Mouse (Mus musculus) liver, embryonic 14.5 days (tissue): ENCODE data around the gene Serpina10. TPM values are rescaled to one million over a fixed set of nuclear protein-coding genes. Genes with fewer than 3 reads are reported as not detected.

Experiments used
- ATAC-seq: fragments of 200-750 bp; cut with Nextera tagmentation; 2 replicates; pipeline ENCODE4 v1.8.0; 2017; ENCODE audit warnings: moderate number of reproducible peaks, mild to moderate bottlenecking, moderate library complexity; ENCODE audit not compliant: insufficient read depth
- DNase-seq, 3 experiments: peaks; one replicate each; pipeline ENCODE4 v3.0.0-alpha.2; 2012 to 2013; ENCODE audit warnings: low read depth in 3 of 3, low spot score in 3 of 3
- H3K27ac ChIP-seq: fragments of 300-500 bp; sonication (generic); 2 replicates; pipeline ENCODE4 v1.5.1; 2014; ENCODE audit warnings: moderate library complexity, mild to moderate bottlenecking, control low read depth, inconsistent platforms
- H3K27me3 ChIP-seq: fragments of 300-500 bp; sonication (generic); 2 replicates; pipeline ENCODE4 v1.6.1; 2014; ENCODE audit warnings: mild to moderate bottlenecking, low read length, moderate library complexity; ENCODE audit not compliant: control insufficient read depth, insufficient read depth
- H3K36me3 ChIP-seq: fragments of 300-500 bp; sonication (generic); replicated peaks from 2 replicates; pipeline ENCODE4 v1.6.1; 2014; ENCODE audit warnings: low read depth; ENCODE audit not compliant: control insufficient read depth, insufficient read depth
- H3K4me1 ChIP-seq, 2 experiments: fragments of 200-500 bp in 1 of 2; fragments of 300-500 bp in 1 of 2; sonication (generic) in 1 of 2; replicated peaks; 2 replicates each; pipeline ENCODE4 v1.6.1; 2012 to 2014; ENCODE audit warnings: antibody characterized with exemption in 1 of 2, inconsistent platforms in 1 of 2, low read length in 1 of 2; ENCODE audit not compliant: control insufficient read depth in 2 of 2, insufficient read depth in 2 of 2
- H3K4me2 ChIP-seq: fragments of 300-500 bp; sonication (generic); 2 replicates; pipeline ENCODE4 v1.6.1; 2014; ENCODE audit warnings: low read depth, mild to moderate bottlenecking, control low read depth, moderate library complexity
- H3K4me3 ChIP-seq, 2 experiments: fragments of 200-500 bp in 1 of 2; fragments of 300-500 bp in 1 of 2; sonication (generic) in 1 of 2; 2 replicates each; pipeline ENCODE4 v1.5.1; 2012 to 2014; ENCODE audit warnings: low read depth in 2 of 2, low read length in 2 of 2, mild to moderate bottlenecking in 2 of 2, control low read depth in 1 of 2, inconsistent platforms in 1 of 2, moderate library complexity in 1 of 2; ENCODE audit not compliant: insufficient read depth in 1 of 2
- H3K9ac ChIP-seq: fragments of 300-500 bp; sonication (generic); replicated peaks from 2 replicates; pipeline ENCODE4 v1.6.1; 2014; ENCODE audit warnings: mild to moderate bottlenecking, control low read depth, moderate library complexity
- H3K9me3 ChIP-seq: fragments of 300-500 bp; sonication (generic); 2 replicates; pipeline ENCODE4 v1.6.1; 2016; ENCODE audit warnings: low read length, mixed read lengths; ENCODE audit not compliant: control insufficient read depth
- CTCF ChIP-seq: IDR thresholded peaks from 2 replicates; pipeline ENCODE4 v1.5.1; 2016; ENCODE audit warnings: antibody characterized with exemption, low read depth, control low read depth
- EP300 ChIP-seq: IDR thresholded peaks from 2 replicates; pipeline ENCODE4 v1.6.1; 2016; ENCODE audit warnings: antibody characterized with exemption, low read depth
- WGBS: fragments of 180-500 bp; shearing (Covaris S2); extraction: QIAGEN DNeasy Blood & Tissue Kit; methylation state at CpG from one replicate; pipeline ENCODE4 v1.1.7; 2014; ENCODE audit not compliant: insufficient replicate concordance; 5-methylcytosine and 5-hydroxymethylcytosine counted together
- polyA plus RNA-seq, 2 experiments: library from polyadenylated mRNA; depleted of rRNA in 1 of 2; stranded (reverse) in 1 of 2; unstranded in 1 of 2; fragments of >200 nt; fragmentation: Nextera tagmentation in 1 of 2; extraction: Ambion mirVana in 1 of 2; gene quantifications; 2 replicates each; pipeline versions ENCODE4 v1.2.1 to v1.2.3; 2012 to 2014

Serpina10 gene
- polyA plus RNA-seq, 2 experiments = 23.7 to 30.0 TPM

DNA sequence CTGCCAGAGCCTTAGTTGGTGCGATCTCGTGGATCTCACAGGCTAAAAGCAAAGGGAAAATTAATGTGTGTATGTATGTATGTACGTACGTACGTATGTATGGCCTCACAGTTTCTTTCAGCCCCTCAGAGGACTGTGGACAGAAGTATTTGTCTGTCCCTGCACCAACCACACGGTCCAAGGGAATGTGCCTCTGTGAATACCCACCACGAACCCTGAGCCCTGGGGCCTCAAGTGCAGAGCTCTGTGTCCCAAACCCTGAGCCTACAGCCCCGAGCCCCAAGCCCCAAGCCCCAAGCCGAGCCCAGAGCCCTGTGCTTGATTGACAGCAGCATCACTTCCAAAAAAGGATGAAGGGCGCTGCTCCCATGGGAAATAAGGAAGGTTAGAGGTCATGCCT, 26.7 kb upstream of the Serpina10 start:
- WGBS = 54% methylated on average over 10 of the region's 10 CpGs
- H3K9me3 ChIP-seq = no peaks in the 10 kb centered on the region
- H3K4me2 ChIP-seq = no peak overlapping the region
- peaks cover 0 to 6% of the 10 kb centered on the region in 2 experiments; a peak in 2 of 4 replicates for H3K4me1 ChIP-seq
- no peaks in the 10 kb centered on the region for H3K27me3 ChIP-seq
- no peak overlapping the region for H3K4me3 ChIP-seq
- H3K9ac ChIP-seq = no peak overlapping the region
- ATAC-seq (no peak), DNase-seq (no peak)
- no peak for TF ChIP-seq CTCF
- TF ChIP-seq EP300 = no peak
- H3K27ac ChIP-seq = no peak overlapping the region
- no peaks in the 10 kb centered on the region for H3K36me3 ChIP-seq

DNA sequence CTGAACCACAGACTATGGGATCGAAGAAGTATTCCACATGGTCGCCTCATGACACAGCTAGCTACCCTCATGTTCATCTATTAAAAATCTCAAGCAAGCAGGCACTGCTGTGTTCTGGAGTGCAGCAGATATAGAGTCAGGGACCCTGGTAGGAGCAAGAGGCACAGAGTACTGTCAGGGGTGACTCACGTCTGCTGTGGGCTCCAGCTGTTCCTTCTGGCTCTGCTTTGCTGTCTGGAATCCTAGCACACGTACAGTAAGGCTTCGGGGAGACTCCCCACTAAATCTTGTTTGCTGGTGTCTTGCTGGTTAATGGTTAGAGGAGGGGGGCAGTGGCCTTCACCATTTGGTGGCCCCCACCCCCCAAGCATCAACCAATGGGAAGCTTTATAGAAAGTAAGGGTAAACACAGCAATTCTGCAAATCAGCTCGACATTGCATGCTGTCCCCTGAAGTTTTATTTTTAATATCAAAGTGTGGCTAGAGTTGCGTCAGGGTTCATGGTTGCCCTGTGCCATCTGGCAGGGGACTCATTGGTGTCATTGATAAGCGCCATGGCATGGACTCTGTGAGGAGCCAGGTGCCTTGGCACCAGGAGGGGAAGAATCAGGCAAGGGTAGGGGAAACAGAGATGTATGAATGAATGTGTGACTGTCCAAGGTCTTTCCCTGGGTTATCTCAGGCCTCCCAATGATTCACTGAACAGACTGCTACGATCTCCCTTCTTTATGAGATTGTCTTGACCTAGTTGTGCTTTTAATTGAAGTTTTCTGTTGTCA, 25.8 kb upstream of the Serpina10 start, which contains the start of gene Serpina6:
TSS of gene Serpina6 (minus strand) at position 365 of the 779 bp plus-strand sequence.
- TF ChIP-seq CTCF = no peak
- no peak for TF ChIP-seq EP300
- no peaks in the 10 kb centered on the region for H3K36me3 ChIP-seq
- peak in 2 of 3 experiments; percentile 24 to 31 for DNase-seq
- 0 out of 2 replicates have a peak within 1 kb of the TSS, but pooled peaks have one; percentile 5 for H3K9ac ChIP-seq
- H3K4me1 ChIP-seq = peaks cover 0 to 4% of the 10 kb centered on the region in 2 experiments; a peak in 2 of 4 replicates
- H3K27ac ChIP-seq = no peak within 1 kb of the TSS
- peak; percentile 56 for ATAC-seq
- H3K4me2 ChIP-seq = peak within 1 kb of the TSS; percentile 53
- no peaks in the 10 kb centered on the region for H3K27me3 ChIP-seq
- WGBS = 46% methylated on average over 9 of the region's 9 CpGs
- H3K4me3 ChIP-seq = peak within 1 kb of the TSS; percentile 28 to 46
- no peaks in the 10 kb centered on the region for H3K9me3 ChIP-seq

GRCm38 (mm10) chr12:103655123-103656044, 24.1 kb upstream of the Serpina10 start:
- WGBS = 56% methylated on average over 7 of the region's 7 CpGs
- H3K9ac ChIP-seq = no peak overlapping the region
- no peaks in the 10 kb centered on the region for H3K27me3 ChIP-seq
- TF ChIP-seq EP300 (no peak), CTCF (no peak)
- H3K9me3 ChIP-seq = no peaks in the 10 kb centered on the region
- ATAC-seq = peak; percentile 44; the same call in 1 of the 2 replicates
- H3K4me2 ChIP-seq = peak overlapping the region; percentile 53
- peaks cover 0 to 4% of the 10 kb centered on the region in 2 experiments; a peak in 2 of 4 replicates for H3K4me1 ChIP-seq
- no peak overlapping the region for H3K27ac ChIP-seq
- no peak for DNase-seq
- no peaks in the 10 kb centered on the region for H3K36me3 ChIP-seq
- H3K4me3 ChIP-seq = peak overlapping the region; percentile 28 to 46

GRCm38 (mm10) chr12:103653836-103654235, 22.6 kb upstream of the Serpina10 start:
- Histone ChIP-seq H3K36me3 (no peaks in the 10 kb centered on the region), H3K4me2 (peak overlapping the region; percentile 39), H3K4me1 (peaks cover 0 to 2% of the 10 kb centered on the region in 2 experiments; a peak in 1 of 4 replicates), H3K4me3 (no peak overlapping the region), H3K27me3 (no peaks in the 10 kb centered on the region), H3K9me3 (no peaks in the 10 kb centered on the region), H3K27ac (no peak overlapping the region), H3K9ac (no peak overlapping the region)
- ATAC-seq (no peak), DNase-seq (no peak)
- TF ChIP-seq CTCF (no peak), EP300 (no peak)
- 52% methylated on average over 2 of the region's 2 CpGs for WGBS

- no peak overlapping the region for H3K9ac ChIP-seq
- no peak overlapping the region for H3K4me3 ChIP-seq
- no peaks in the 10 kb centered on the region; the same call in 1 of the 2 replicates for H3K36me3 ChIP-seq
- no peaks in the 10 kb centered on the region for H3K9me3 ChIP-seq
- DNase-seq (no peak), ATAC-seq (no peak)
- H3K4me2 ChIP-seq = no peak overlapping the region
- 48% methylated on average over 2 of the region's 2 CpGs for WGBS
- no peaks in the 10 kb centered on the region for H3K4me1 ChIP-seq
- TF ChIP-seq EP300 (no peak), CTCF (no peak)
- H3K27me3 ChIP-seq = no peaks in the 10 kb centered on the region
- no peak overlapping the region for H3K27ac ChIP-seq
Observed at GRCm38 (mm10) chr12:103646314-103646713, 15.1 kb upstream of the Serpina10 start.
